Mouse (Mus musculus) lung, adult 2 months (tissue): Measurements from ENCODE around the gene Nfkbid.

Experiments used
- CTCF ChIP-seq: fragments of 200-500 bp; IDR thresholded peaks from 2 replicates; pipeline ENCODE4 v1.5.1; 2011; ENCODE audit warnings: mild to moderate bottlenecking, low read length, control low read depth; ENCODE audit not compliant: insufficient read depth
- POLR2A ChIP-seq: fragments of 200-500 bp; IDR thresholded peaks from 2 replicates; pipeline ENCODE4 v1.6.1; 2011; ENCODE audit warnings: low read depth, mild to moderate bottlenecking, control low read depth, low read length, borderline replicate concordance; ENCODE audit errors: extremely low read depth

DNA sequence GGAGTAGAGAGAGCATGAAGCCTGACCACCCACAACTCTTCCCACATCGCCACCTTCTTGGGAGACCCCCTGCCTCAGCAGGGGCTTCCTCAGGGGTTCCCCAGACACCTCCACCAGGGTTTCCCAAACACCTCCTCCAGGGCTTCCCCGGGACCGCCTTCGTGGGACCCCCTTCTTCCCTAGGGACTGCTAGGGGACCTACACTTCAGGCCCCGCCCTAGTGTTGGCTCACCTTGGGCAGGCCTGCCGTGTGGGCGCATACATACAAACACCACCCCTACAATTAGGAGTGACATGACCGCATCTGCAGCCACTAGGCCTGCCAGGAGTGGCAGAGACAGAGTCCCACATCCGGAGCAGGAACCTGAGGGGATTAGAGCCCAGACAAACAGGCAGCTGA lies 3.7 kb upstream of the Nfkbid start:
- TF ChIP-seq CTCF (no peak), POLR2A (no peak)
